Mouse (Mus musculus) liver, embryonic 14.5 days (tissue): ENCODE results near the gene Borcs6.

Experiments
- CTCF ChIP-seq: IDR thresholded peaks from 2 replicates; pipeline ENCODE4 v1.5.1; 2016; ENCODE audit warnings: antibody characterized with exemption, low read depth, control low read depth
- EP300 ChIP-seq: IDR thresholded peaks from 2 replicates; pipeline ENCODE4 v1.6.1; 2016; ENCODE audit warnings: antibody characterized with exemption, low read depth

DNA sequence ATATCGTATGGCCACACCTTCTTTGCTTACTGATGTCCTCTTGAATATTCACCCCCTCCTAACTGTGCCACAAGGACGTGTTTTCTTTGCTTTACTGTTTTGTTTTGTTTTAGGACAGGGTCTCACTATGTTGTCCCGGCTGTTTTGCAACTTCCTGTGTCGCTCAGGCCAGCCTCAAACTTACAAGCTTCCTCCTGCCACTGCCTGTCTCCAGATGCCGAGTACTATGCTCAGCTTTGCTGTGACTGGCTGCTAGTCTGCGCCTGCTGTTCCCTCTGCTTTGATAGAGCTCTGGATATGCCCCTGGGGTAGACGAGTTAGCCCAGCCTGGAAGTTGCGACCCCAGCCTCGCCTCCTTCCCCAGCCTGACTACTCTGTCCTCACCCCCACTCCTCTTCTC, 26.0 kb upstream of the Borcs6 start:
- TF ChIP-seq CTCF (no peak), EP300 (no peak)
